Mouse (Mus musculus) thymus, adult 2 months (tissue): Measurements from ENCODE around the gene Il5ra.

Experiments
- CTCF ChIP-seq: fragments of 200-500 bp; IDR thresholded peaks from 2 replicates; pipeline ENCODE4 v1.5.1; 2012; ENCODE audit warnings: mild to moderate bottlenecking, control low read depth, low read length, moderate library complexity, borderline replicate concordance; ENCODE audit not compliant: control insufficient read depth, poor library complexity, insufficient read depth; ENCODE audit errors: extremely low read depth
- POLR2A ChIP-seq: fragments of 200-500 bp; IDR thresholded peaks from 2 replicates; pipeline ENCODE4 v1.6.1; 2012; ENCODE audit warnings: mild to moderate bottlenecking, low read length, control low read depth, moderate library complexity; ENCODE audit not compliant: control insufficient read depth, poor library complexity, insufficient read depth; ENCODE audit errors: extremely low read depth

DNA sequence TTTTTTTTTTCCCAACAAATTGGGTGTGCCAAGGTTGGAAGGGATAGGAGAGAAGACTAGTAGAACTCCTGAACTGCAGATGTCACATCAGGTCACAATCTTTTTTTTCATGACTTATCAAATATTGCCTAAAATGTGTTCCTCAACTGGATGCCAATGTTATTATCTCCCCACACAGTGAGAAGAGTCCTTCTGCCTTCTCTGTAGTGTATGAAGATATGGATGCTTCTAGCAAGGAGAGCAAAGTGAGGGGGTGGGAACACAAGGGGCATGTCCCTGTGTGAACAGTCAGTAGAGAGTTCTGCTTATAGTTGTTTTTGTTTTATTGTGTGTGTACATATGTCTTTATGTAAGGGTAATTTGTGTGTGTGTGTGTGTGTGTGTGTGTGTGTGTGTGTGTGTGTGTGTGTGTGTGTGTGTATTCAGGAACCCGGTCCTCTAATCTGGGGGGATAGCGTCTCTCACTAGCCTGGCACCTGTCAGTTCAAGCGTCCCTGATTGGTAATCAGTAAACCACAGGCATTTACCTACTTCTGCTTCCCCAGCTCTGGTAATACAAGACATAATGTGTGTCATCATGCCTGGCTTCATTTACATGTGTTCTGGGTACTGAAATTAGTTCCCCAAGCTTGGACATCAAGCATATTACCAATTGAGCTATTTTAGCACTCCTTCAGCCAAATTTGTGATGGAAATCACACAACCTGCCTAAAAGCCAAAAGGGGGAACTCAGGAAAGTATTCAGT lies 11.8 kb upstream of the Il5ra start:
- TF ChIP-seq CTCF (no peak), POLR2A (no peak)
